Mouse (Mus musculus) kidney, embryonic 16.5 days (tissue): Measurements from ENCODE around the gene Pik3cg. TPM values are rescaled to one million over a fixed set of nuclear protein-coding genes. Genes with fewer than 3 reads are reported as not detected.

Experiments
- ATAC-seq: fragments of 200-750 bp; cut with Nextera tagmentation; 2 replicates; pipeline ENCODE4 v1.8.0; 2017; ENCODE audit warnings: moderate TSS enrichment; ENCODE audit not compliant: low FRiP score, low TSS enrichment
- H3K27ac ChIP-seq: fragments of 300-500 bp; sonication (generic); 2 replicates; pipeline ENCODE4 v1.5.1; 2014; ENCODE audit warnings: low read length
- H3K27me3 ChIP-seq: fragments of 300-500 bp; sonication (generic); 2 replicates; pipeline ENCODE4 v1.6.1; 2014; ENCODE audit warnings: low read length, control low read depth, mixed read lengths; ENCODE audit not compliant: insufficient read depth
- H3K36me3 ChIP-seq: fragments of 300-500 bp; sonication (generic); 2 replicates; pipeline ENCODE4 v1.6.1; 2014; ENCODE audit warnings: low read length, control low read depth, mixed read lengths; ENCODE audit not compliant: insufficient read depth
- H3K4me1 ChIP-seq: fragments of 300-500 bp; sonication (generic); 2 replicates; pipeline ENCODE4 v1.6.1; 2014; ENCODE audit warnings: low read length, control low read depth, mixed read lengths; ENCODE audit not compliant: insufficient read depth
- H3K4me2 ChIP-seq: fragments of 300-500 bp; sonication (generic); replicated peaks from 2 replicates; pipeline ENCODE4 v1.6.1; 2014; ENCODE audit warnings: low read depth, low read length
- H3K4me3 ChIP-seq: fragments of 300-500 bp; sonication (generic); 2 replicates; pipeline ENCODE4 v1.5.1; 2014; ENCODE audit warnings: mild to moderate bottlenecking, low read length
- H3K9ac ChIP-seq: fragments of 300-500 bp; sonication (generic); replicated peaks from 2 replicates; pipeline ENCODE4 v1.6.1; 2014; ENCODE audit warnings: low read length
- H3K9me3 ChIP-seq: fragments of 300-500 bp; sonication (generic); 2 replicates; pipeline ENCODE4 v1.6.1; 2016; ENCODE audit warnings: low read length, control low read depth
- WGBS: fragments of 180-500 bp; shearing (Covaris S2); extraction: QIAGEN DNeasy Blood & Tissue Kit; methylation state at CpG from one replicate; pipeline ENCODE4 v1.1.7; 2014; 5-methylcytosine and 5-hydroxymethylcytosine counted together
- polyA plus RNA-seq: library from polyadenylated mRNA; unstranded; fragments of >200 nt; fragmentation: Nextera tagmentation; extraction: Ambion mirVana; gene quantifications from 2 replicates; pipeline ENCODE4 v1.2.1, GENCODE M21; 2015

The Pik3cg gene
- polyA plus RNA-seq, 1 experiment from 2014 or later: 2.7 TPM

DNA sequence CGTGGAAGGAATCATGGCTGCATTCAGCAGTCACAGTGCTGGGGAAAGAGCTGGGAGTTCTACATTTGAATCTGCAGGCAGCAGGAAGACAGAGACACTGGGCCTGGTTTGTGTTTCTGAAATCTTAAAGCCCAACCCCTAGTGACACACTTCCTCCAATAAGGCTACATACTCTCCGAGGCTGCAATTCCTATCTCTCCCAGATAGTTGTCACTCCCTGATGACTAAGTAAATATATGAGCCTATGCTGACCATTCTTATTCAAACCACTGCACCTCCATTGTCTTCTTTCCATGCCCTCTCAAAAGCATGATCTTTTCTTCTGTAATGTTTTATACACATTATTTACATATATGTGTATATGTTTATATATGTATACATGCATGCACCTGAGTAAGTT, 70.9 kb downstream of the Pik3cg start:
- Histone ChIP-seq H3K27ac (no peak overlapping the region), H3K9ac (no peak overlapping the region), H3K4me1 (0 out of 2 replicates have a peak, but pooled peaks cover 4% of the 10 kb centered on the region), H3K4me3 (no peak overlapping the region), H3K27me3 (no peaks in the 10 kb centered on the region), H3K9me3 (no peaks in the 10 kb centered on the region), H3K36me3 (no peaks in the 10 kb centered on the region), H3K4me2 (no peak overlapping the region)
- WGBS: 78% methylated on average over 2 of the region's 2 CpGs
- ATAC-seq: no peak

DNA sequence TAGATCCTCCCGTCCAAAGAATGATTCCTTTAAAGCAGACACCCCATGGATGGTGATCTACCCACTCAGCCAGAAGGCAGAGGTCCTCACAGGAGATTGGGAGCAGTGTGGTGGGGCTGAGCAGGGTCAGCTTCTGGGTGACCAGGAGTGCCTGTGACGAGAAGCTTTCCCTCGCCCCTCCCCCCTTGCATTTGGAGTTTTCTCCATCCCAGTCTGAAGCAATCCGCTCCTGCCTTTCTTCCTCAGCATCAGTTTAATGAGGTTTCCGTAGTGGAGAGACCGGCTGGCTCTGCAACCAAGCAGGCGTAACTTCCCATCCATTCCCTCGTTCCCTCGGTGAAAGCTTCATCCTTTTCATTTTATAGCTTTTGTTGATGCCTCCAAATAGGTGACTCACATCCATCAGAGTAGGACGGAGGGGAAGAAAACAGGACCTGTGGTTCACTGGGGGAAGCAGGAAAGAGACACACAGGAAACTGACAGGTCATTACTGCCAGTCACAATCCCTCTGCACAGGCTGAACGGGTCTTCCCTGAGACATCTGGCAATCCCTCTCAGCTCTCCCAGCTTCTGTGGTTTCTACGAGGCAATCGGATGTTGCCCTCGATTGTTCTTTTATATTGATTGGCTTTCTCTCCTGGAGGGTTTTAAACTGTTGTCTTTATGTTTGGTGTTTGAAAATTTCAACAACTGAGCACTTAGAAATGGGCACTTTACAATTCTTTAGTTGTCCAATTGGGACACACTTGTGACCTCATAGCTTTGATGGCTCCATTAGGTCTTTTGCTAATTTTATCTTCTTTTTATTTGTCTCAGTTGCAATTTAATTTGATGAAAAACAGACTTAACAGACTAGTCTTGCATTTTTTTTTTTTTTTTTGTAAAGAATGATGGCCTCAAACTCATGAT, 80.6 kb downstream of the Pik3cg start:
- peaks cover 2% of the 10 kb centered on the region; the same call in 1 of the 2 replicates for H3K4me1 ChIP-seq
- H3K4me3 ChIP-seq: no peak overlapping the region
- H3K9ac ChIP-seq: no peak overlapping the region
- H3K36me3 ChIP-seq: no peaks in the 10 kb centered on the region
- H3K27me3 ChIP-seq: no peaks in the 10 kb centered on the region
- H3K4me2 ChIP-seq: peak overlapping the region; percentile 37
- no peaks in the 10 kb centered on the region for H3K9me3 ChIP-seq
- 13% methylated on average over 14 of the region's 14 CpGs for WGBS
- no peak overlapping the region for H3K27ac ChIP-seq
- ATAC-seq: 0 out of 2 replicates have a peak, but pooled peaks have one; percentile 57

DNA sequence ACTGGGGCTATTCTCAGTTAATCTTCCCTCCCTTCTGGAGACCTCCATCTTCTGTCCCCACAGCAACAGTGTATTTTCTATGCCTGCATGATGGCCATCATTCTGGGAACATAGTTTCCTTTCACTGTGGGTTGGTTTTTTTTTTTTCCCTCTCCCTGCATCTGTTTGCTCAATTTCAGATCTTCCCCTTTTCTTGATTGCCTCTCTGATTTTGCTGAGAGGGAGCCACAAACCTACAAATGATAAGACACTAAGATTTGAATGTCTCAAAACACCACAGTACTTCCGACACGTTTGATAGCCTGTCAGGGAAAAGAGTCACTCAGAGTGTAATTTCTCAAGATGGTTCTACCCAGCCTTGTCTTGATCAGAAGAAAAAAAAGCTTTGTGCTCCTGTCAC, 81.3 kb downstream of the Pik3cg start:
- Histone ChIP-seq H3K9me3 (no peaks in the 10 kb centered on the region), H3K36me3 (no peaks in the 10 kb centered on the region), H3K4me3 (no peak overlapping the region), H3K27me3 (no peaks in the 10 kb centered on the region), H3K4me1 (peaks cover 2% of the 10 kb centered on the region; the same call in 1 of the 2 replicates), H3K9ac (no peak overlapping the region), H3K4me2 (no peak overlapping the region), H3K27ac (no peak overlapping the region)
- 33% methylated on average over 2 of the region's 2 CpGs for WGBS
- ATAC-seq: no peak

DNA sequence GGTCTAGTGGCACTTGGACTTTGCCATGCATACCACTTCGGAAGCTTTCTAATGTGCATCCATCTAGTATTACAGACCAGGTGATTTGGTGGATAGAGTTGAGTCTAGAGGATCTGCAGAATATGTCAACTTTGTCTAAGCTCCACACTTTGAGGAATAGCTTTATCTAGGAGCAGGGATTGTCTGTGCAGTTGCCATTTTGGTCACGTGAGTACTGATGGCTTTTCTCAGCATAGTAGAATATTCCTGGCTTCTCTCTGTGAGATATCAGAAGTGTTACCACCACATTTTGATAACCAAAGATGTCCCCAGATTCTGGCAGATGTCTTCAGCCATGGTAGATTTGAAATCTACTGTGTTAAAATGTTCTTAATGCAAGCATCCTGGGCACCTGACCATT, 84.0 kb downstream of the Pik3cg start:
- no peak for ATAC-seq
- Histone ChIP-seq H3K27me3 (no peaks in the 10 kb centered on the region), H3K4me1 (peaks cover 2% of the 10 kb centered on the region; the same call in 1 of the 2 replicates), H3K4me3 (no peak overlapping the region), H3K9me3 (no peaks in the 10 kb centered on the region), H3K27ac (no peak overlapping the region), H3K4me2 (no peak overlapping the region), H3K36me3 (no peaks in the 10 kb centered on the region), H3K9ac (no peak overlapping the region)
- 89% methylated on average over 2 of the region's 2 CpGs for WGBS

DNA sequence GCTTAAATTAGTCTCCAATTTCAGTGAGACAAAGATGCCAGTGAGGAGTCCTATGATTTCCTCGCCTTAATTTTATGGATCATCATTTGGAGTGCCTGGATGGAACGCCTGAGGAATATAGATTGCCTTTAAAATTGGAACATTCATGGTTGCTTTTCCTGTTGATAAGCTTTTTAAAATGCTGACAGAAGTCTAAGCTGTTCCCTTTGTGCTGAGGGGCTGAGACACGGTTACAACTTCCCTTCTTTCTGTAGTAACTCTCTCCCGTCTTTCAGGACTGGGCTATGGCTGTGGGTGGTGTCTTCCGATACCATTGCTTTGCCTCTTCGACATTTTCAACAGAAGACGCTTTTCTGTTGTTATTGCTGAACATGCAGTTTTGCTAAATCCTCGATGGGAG, 84.4 kb downstream of the Pik3cg start:
- Histone ChIP-seq H3K9ac (no peak overlapping the region), H3K4me3 (no peak overlapping the region), H3K9me3 (no peaks in the 10 kb centered on the region), H3K4me1 (peaks cover 2% of the 10 kb centered on the region; the same call in 1 of the 2 replicates), H3K27me3 (no peaks in the 10 kb centered on the region), H3K4me2 (no peak overlapping the region), H3K27ac (no peak overlapping the region), H3K36me3 (no peaks in the 10 kb centered on the region)
- no peak for ATAC-seq
- WGBS: 78% methylated on average over 8 of the region's 8 CpGs

DNA sequence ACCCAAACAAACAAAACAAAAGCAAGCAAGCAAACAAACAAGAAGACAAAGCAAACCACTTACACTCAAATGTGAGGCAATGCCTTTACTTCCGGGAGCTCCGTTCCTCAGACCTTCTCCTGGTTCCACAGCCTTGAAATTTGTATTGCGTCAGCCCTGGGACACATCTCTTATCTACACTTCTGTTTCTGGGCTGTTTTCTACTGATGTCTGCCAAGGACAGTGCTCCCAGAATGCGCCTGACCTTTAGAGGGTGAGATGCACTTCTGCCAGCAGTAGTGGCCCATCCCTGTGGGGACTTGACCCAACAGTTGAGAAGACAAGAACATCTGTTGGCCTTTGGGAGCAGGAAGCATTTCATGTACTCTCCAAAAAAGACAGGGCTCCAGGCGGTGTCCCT, 84.9 kb downstream of the Pik3cg start:
- H3K4me3 ChIP-seq: no peak overlapping the region
- 89% methylated on average over 5 of the region's 5 CpGs for WGBS
- no peak overlapping the region for H3K27ac ChIP-seq
- H3K9me3 ChIP-seq: no peaks in the 10 kb centered on the region
- H3K36me3 ChIP-seq: no peaks in the 10 kb centered on the region
- no peak overlapping the region for H3K4me2 ChIP-seq
- H3K9ac ChIP-seq: no peak overlapping the region
- ATAC-seq: no peak
- peaks cover 2% of the 10 kb centered on the region; the same call in 1 of the 2 replicates for H3K4me1 ChIP-seq
- H3K27me3 ChIP-seq: no peaks in the 10 kb centered on the region

Other genes starting within 250 kb of the Pik3cg start
- 17.4 and 18.7 TPM in 2 replicates for gene Prkar2b, start 147.4 kb downstream of the Pik3cg start, polyA plus RNA-seq
- 1.1 and 1.3 TPM in 2 replicates for gene Ccdc71l, start 170.0 kb upstream of the Pik3cg start, polyA plus RNA-seq